Mouse (Mus musculus) liver, embryonic 14.5 days (tissue): Measurements from ENCODE around the gene Thoc2. TPM values are rescaled to one million over a fixed set of nuclear protein-coding genes. Genes with fewer than 3 reads are reported as not detected.

Experiments used
- ATAC-seq: fragments of 200-750 bp; cut with Nextera tagmentation; 2 replicates; pipeline ENCODE4 v1.8.0; 2017; ENCODE audit warnings: moderate number of reproducible peaks, mild to moderate bottlenecking, moderate library complexity; ENCODE audit not compliant: insufficient read depth
- DNase-seq, 3 experiments: peaks; one replicate each; pipeline ENCODE4 v3.0.0-alpha.2; 2012 to 2013; ENCODE audit warnings: low read depth in 3 of 3, low spot score in 3 of 3
- H3K27ac ChIP-seq: fragments of 300-500 bp; sonication (generic); 2 replicates; pipeline ENCODE4 v1.5.1; 2014; ENCODE audit warnings: moderate library complexity, mild to moderate bottlenecking, control low read depth, inconsistent platforms
- H3K27me3 ChIP-seq: fragments of 300-500 bp; sonication (generic); 2 replicates; pipeline ENCODE4 v1.6.1; 2014; ENCODE audit warnings: mild to moderate bottlenecking, low read length, moderate library complexity; ENCODE audit not compliant: control insufficient read depth, insufficient read depth
- H3K36me3 ChIP-seq: fragments of 300-500 bp; sonication (generic); replicated peaks from 2 replicates; pipeline ENCODE4 v1.6.1; 2014; ENCODE audit warnings: low read depth; ENCODE audit not compliant: control insufficient read depth, insufficient read depth
- H3K4me1 ChIP-seq, 2 experiments: fragments of 200-500 bp in 1 of 2; fragments of 300-500 bp in 1 of 2; sonication (generic) in 1 of 2; replicated peaks; 2 replicates each; pipeline ENCODE4 v1.6.1; 2012 to 2014; ENCODE audit warnings: antibody characterized with exemption in 1 of 2, inconsistent platforms in 1 of 2, low read length in 1 of 2; ENCODE audit not compliant: control insufficient read depth in 2 of 2, insufficient read depth in 2 of 2
- H3K4me2 ChIP-seq: fragments of 300-500 bp; sonication (generic); 2 replicates; pipeline ENCODE4 v1.6.1; 2014; ENCODE audit warnings: low read depth, mild to moderate bottlenecking, control low read depth, moderate library complexity
- H3K4me3 ChIP-seq, 2 experiments: fragments of 200-500 bp in 1 of 2; fragments of 300-500 bp in 1 of 2; sonication (generic) in 1 of 2; 2 replicates each; pipeline ENCODE4 v1.5.1; 2012 to 2014; ENCODE audit warnings: low read depth in 2 of 2, low read length in 2 of 2, mild to moderate bottlenecking in 2 of 2, control low read depth in 1 of 2, inconsistent platforms in 1 of 2, moderate library complexity in 1 of 2; ENCODE audit not compliant: insufficient read depth in 1 of 2
- H3K9ac ChIP-seq: fragments of 300-500 bp; sonication (generic); replicated peaks from 2 replicates; pipeline ENCODE4 v1.6.1; 2014; ENCODE audit warnings: mild to moderate bottlenecking, control low read depth, moderate library complexity
- H3K9me3 ChIP-seq: fragments of 300-500 bp; sonication (generic); 2 replicates; pipeline ENCODE4 v1.6.1; 2016; ENCODE audit warnings: low read length, mixed read lengths; ENCODE audit not compliant: control insufficient read depth
- CTCF ChIP-seq: IDR thresholded peaks from 2 replicates; pipeline ENCODE4 v1.5.1; 2016; ENCODE audit warnings: antibody characterized with exemption, low read depth, control low read depth
- EP300 ChIP-seq: IDR thresholded peaks from 2 replicates; pipeline ENCODE4 v1.6.1; 2016; ENCODE audit warnings: antibody characterized with exemption, low read depth
- WGBS: fragments of 180-500 bp; shearing (Covaris S2); extraction: QIAGEN DNeasy Blood & Tissue Kit; methylation state at CpG from one replicate; pipeline ENCODE4 v1.1.7; 2014; ENCODE audit not compliant: insufficient replicate concordance; 5-methylcytosine and 5-hydroxymethylcytosine counted together
- microRNA-seq: library from miRNA; unstranded; fragments of <30 nt; microRNA quantifications from one replicate; pipeline ENCODE4, GENCODE M21; 2016
- polyA plus RNA-seq, 2 experiments: library from polyadenylated mRNA; depleted of rRNA in 1 of 2; stranded (reverse) in 1 of 2; unstranded in 1 of 2; fragments of >200 nt; fragmentation: Nextera tagmentation in 1 of 2; extraction: Ambion mirVana in 1 of 2; gene quantifications; 2 replicates each; pipeline versions ENCODE4 v1.2.1 to v1.2.3; 2012 to 2014

Thoc2 gene
- polyA plus RNA-seq, 2 experiments = 13.3 to 31.3 TPM

GRCm38 (mm10) chrX:41884759-41885505, 35.5 kb downstream of the Thoc2 start:
- H3K4me2 ChIP-seq = no peak overlapping the region
- DNase-seq (no peak), ATAC-seq (no peak)
- no peaks in the 10 kb centered on the region for H3K36me3 ChIP-seq
- no peak overlapping the region for H3K27ac ChIP-seq
- WGBS = 48% methylated on average over 4 of the region's 4 CpGs
- no peak overlapping the region for H3K9ac ChIP-seq
- no peak overlapping the region for H3K4me3 ChIP-seq
- TF ChIP-seq CTCF (no peak), EP300 (no peak)
- no peaks in the 10 kb centered on the region for H3K9me3 ChIP-seq
- no peaks in the 10 kb centered on the region for H3K27me3 ChIP-seq
- H3K4me1 ChIP-seq = no peaks in the 10 kb centered on the region

- H3K27ac ChIP-seq = no peak overlapping the region
- no peak overlapping the region for H3K9ac ChIP-seq
- no peaks in the 10 kb centered on the region for H3K4me1 ChIP-seq
- ATAC-seq (no peak), DNase-seq (no peak)
- TF ChIP-seq CTCF (no peak), EP300 (no peak)
- no peaks in the 10 kb centered on the region for H3K36me3 ChIP-seq
- no peaks in the 10 kb centered on the region for H3K27me3 ChIP-seq
- no peak overlapping the region for H3K4me3 ChIP-seq
- H3K4me2 ChIP-seq = no peak overlapping the region
- 75% methylated on average over 2 of the region's 2 CpGs for WGBS
- H3K9me3 ChIP-seq = no peaks in the 10 kb centered on the region
These were observed 43.9 kb downstream of the Thoc2 start for GRCm38 (mm10) chrX:41876581-41876980.

- no peak overlapping the region for H3K4me2 ChIP-seq
These were observed 82.7 kb downstream of the Thoc2 start for GRCm38 (mm10) chrX:41837823-41838222.

GRCm38 (mm10) chrX:41805592-41805991, 114.9 kb downstream of the Thoc2 start:
- no peak overlapping the region for H3K4me3 ChIP-seq
- no peak for ATAC-seq
- TF ChIP-seq CTCF (no peak), EP300 (no peak)
- no peaks in the 10 kb centered on the region for H3K4me1 ChIP-seq
- H3K4me2 ChIP-seq = no peak overlapping the region
- DNase-seq = no peak
- no peak overlapping the region for H3K9ac ChIP-seq
- H3K27me3 ChIP-seq = no peaks in the 10 kb centered on the region
- H3K36me3 ChIP-seq = no peaks in the 10 kb centered on the region
- no peak overlapping the region for H3K27ac ChIP-seq
- no peaks in the 10 kb centered on the region for H3K9me3 ChIP-seq

More at GRCm38 (mm10) chrX:41837823-41838222, 82.7 kb downstream of the Thoc2 start:
- H3K27ac ChIP-seq = no peak overlapping the region
- no peaks in the 10 kb centered on the region for H3K27me3 ChIP-seq
- no peaks in the 10 kb centered on the region for H3K4me1 ChIP-seq
- TF ChIP-seq CTCF (no peak), EP300 (no peak)
- H3K9ac ChIP-seq = no peak overlapping the region
- ATAC-seq (no peak), DNase-seq (no peak)
- H3K4me3 ChIP-seq = no peak overlapping the region
- no peaks in the 10 kb centered on the region for H3K9me3 ChIP-seq
- no peaks in the 10 kb centered on the region; the same call in 1 of the 2 replicates for H3K36me3 ChIP-seq

GRCm38 (mm10) chrX:41793303-41793702, 127.2 kb downstream of the Thoc2 start:
- Histone ChIP-seq H3K4me1 (no peaks in the 10 kb centered on the region), H3K27ac (no peak overlapping the region), H3K36me3 (no peaks in the 10 kb centered on the region), H3K27me3 (no peaks in the 10 kb centered on the region), H3K9ac (no peak overlapping the region), H3K4me2 (no peak overlapping the region), H3K4me3 (no peak overlapping the region), H3K9me3 (no peaks in the 10 kb centered on the region)
- ATAC-seq (no peak), DNase-seq (no peak)
- TF ChIP-seq EP300 = no peak
- no peak for TF ChIP-seq CTCF
- WGBS = 68% methylated on average over 6 of the region's 6 CpGs

Small RNAs within 50 kb of the gene (microRNA-seq; reads per million reads assigned to microRNA genes)
- not detected for gene Gm44490

Other genes with a start within 250 kb of the Thoc2 start
- gene Xiap, start 139.0 kb upstream of the Thoc2 start, polyA plus RNA-seq (2012; rRNA removed) = 7.4 and 10.9 TPM in 2 replicates
- gene Xiap, start 139.0 kb upstream of the Thoc2 start, polyA plus RNA-seq (2014; fragmentation: Nextera tagmentation; extraction: Ambion mirVana) = 5.9 and 6.8 TPM in 2 replicates
- 10.3 and 21.3 TPM in 2 replicates for gene Stag2, start 228.6 kb upstream of the Thoc2 start, polyA plus RNA-seq (2012; rRNA removed)
- gene Stag2, start 228.6 kb upstream of the Thoc2 start, polyA plus RNA-seq (2014; fragmentation: Nextera tagmentation; extraction: Ambion mirVana) = 39.5 and 39.6 TPM in 2 replicates